Mouse (Mus musculus) retina, adult 2 months (tissue): Measurements from ENCODE around the gene Ranbp9.

Source experiments
- DNase-seq: peaks from one replicate; pipeline ENCODE4 v3.0.0-alpha.2; 2012; ENCODE audit warnings: low read depth, low spot score

Ranbp9 gene

GRCm38 (mm10) chr13:43452177-43452576 is 28.9 kb downstream of the Ranbp9 start:
- no peak for DNase-seq

- DNase-seq = no peak
Observed at GRCm38 (mm10) chr13:43450686-43451085, 30.4 kb downstream of the Ranbp9 start.

GRCm38 (mm10) chr13:43447721-43448120 is 33.4 kb downstream of the Ranbp9 start:
- DNase-seq = no peak

GRCm38 (mm10) chr13:43445754-43446153 is 35.3 kb downstream of the Ranbp9 start:
- DNase-seq = no peak

- DNase-seq = no peak
Observed at GRCm38 (mm10) chr13:43444717-43445116, 36.4 kb downstream of the Ranbp9 start.

GRCm38 (mm10) chr13:43443706-43444105 is 37.4 kb downstream of the Ranbp9 start:
- no peak for DNase-seq

GRCm38 (mm10) chr13:43442551-43442950 is 38.5 kb downstream of the Ranbp9 start:
- no peak for DNase-seq

- DNase-seq = no peak
Observed at GRCm38 (mm10) chr13:43440376-43440775, 40.7 kb downstream of the Ranbp9 start.

GRCm38 (mm10) chr13:43433395-43433794 is 47.7 kb downstream of the Ranbp9 start:
- no peak for DNase-seq

- no peak for DNase-seq
Observed at GRCm38 (mm10) chr13:43428436-43428835, 52.6 kb downstream of the Ranbp9 start.

- DNase-seq = no peak
Observed at GRCm38 (mm10) chr13:43415249-43415648, 65.8 kb downstream of the Ranbp9 start.

GRCm38 (mm10) chr13:43413611-43414010 is 67.5 kb downstream of the Ranbp9 start:
- DNase-seq = no peak

GRCm38 (mm10) chr13:43412311-43412710 is 68.8 kb downstream of the Ranbp9 start:
- no peak for DNase-seq

- no peak for DNase-seq
Observed at GRCm38 (mm10) chr13:43399576-43399975, 81.5 kb downstream of the Ranbp9 start.

- peak; percentile 92 for DNase-seq
Observed at GRCm38 (mm10) chr13:43398297-43399080, 82.6 kb downstream of the Ranbp9 start, which contains the start of gene Nol7. Nol7 (plus strand) TSS chr13:43398390.

- no peak for DNase-seq
Observed at GRCm38 (mm10) chr13:43397700-43398296, 83.3 kb downstream of the Ranbp9 start.

GRCm38 (mm10) chr13:43385321-43385720 is 95.8 kb downstream of the Ranbp9 start:
- no peak for DNase-seq

GRCm38 (mm10) chr13:43379989-43380388 is 101.1 kb downstream of the Ranbp9 start:
- no peak for DNase-seq

- no peak for DNase-seq
Observed at GRCm38 (mm10) chr13:43374918-43375432, 106.1 kb downstream of the Ranbp9 start.

- no peak for DNase-seq
Observed at GRCm38 (mm10) chr13:43374205-43374604, 106.9 kb downstream of the Ranbp9 start.

GRCm38 (mm10) chr13:43372892-43373291 is 108.2 kb downstream of the Ranbp9 start:
- DNase-seq = no peak

- no peak for DNase-seq
Observed at GRCm38 (mm10) chr13:43370063-43370462, 111.0 kb downstream of the Ranbp9 start.

- no peak for DNase-seq
Observed at GRCm38 (mm10) chr13:43365825-43366184, 115.3 kb downstream of the Ranbp9 start.
